Mouse (Mus musculus): ENCODE results near the gene Map9. TPM values are rescaled to one million over a fixed set of nuclear protein-coding genes. Genes with fewer than 3 reads are reported as not detected.

Map9 gene
- polyA plus RNA-seq, 2 experiments, result 0.05 to 0.08 TPM

GRCm38 (mm10) chr3:82370439-82371011 lies 12.7 kb downstream of the Map9 start:
- Histone ChIP-seq H3K4me1 (replicated peaks; ENCODE audit: control insufficient read depth in 2 of 2, insufficient read depth in 2 of 2, low read length in 1 of 2) (no peaks in the 10 kb centered on the region; a peak in 1 of 4 replicates), H3K4me2 (ENCODE audit: low read depth) (no peak overlapping the region), H3K9ac (replicated peaks) (no peak overlapping the region), H3K27ac (no peak overlapping the region), H3K4me3 (ENCODE audit: insufficient read depth in 1 of 2, low read depth in 2 of 2, low read length in 2 of 2) (no peak overlapping the region), H3K36me3 (replicated peaks; ENCODE audit: control insufficient read depth, insufficient read depth, low read depth) (no peaks in the 10 kb centered on the region), H3K9me3 (ENCODE audit: control insufficient read depth, low read length) (no peaks in the 10 kb centered on the region), H3K27me3 (ENCODE audit: control insufficient read depth, insufficient read depth, low read length) (no peaks in the 10 kb centered on the region)
- no peak for ATAC-seq (ENCODE audit: insufficient read depth)
- no peak for DNase-seq (ENCODE audit: low read depth in 3 of 3, low spot score in 3 of 3)
- TF ChIP-seq EP300 (IDR thresholded peaks at IDR 0.05; ENCODE audit: low read depth) (no peak), CTCF (IDR thresholded peaks at IDR 0.05; ENCODE audit: low read depth) (no peak)
- 69% methylated on average over 10 of the region's 10 CpGs for WGBS (ENCODE audit: insufficient replicate concordance)

- ATAC-seq (ENCODE audit: insufficient read depth) (no peak), DNase-seq (ENCODE audit: low read depth in 3 of 3, low spot score in 3 of 3) (no peak)
- H3K36me3 ChIP-seq (replicated peaks; ENCODE audit: control insufficient read depth, insufficient read depth, low read depth), result no peaks in the 10 kb centered on the region
- H3K9me3 ChIP-seq (ENCODE audit: control insufficient read depth, low read length), result no peaks in the 10 kb centered on the region
- H3K4me3 ChIP-seq (ENCODE audit: insufficient read depth in 1 of 2, low read depth in 2 of 2, low read length in 2 of 2), result no peak overlapping the region
- H3K4me2 ChIP-seq (ENCODE audit: low read depth), result no peak overlapping the region
- WGBS (ENCODE audit: insufficient replicate concordance), result 68% methylated on average over 14 of the region's 14 CpGs
- no peak overlapping the region for H3K27ac ChIP-seq
- TF ChIP-seq CTCF (IDR thresholded peaks at IDR 0.05; ENCODE audit: low read depth) (no peak), EP300 (IDR thresholded peaks at IDR 0.05; ENCODE audit: low read depth) (no peak)
- no peaks in the 10 kb centered on the region for H3K4me1 ChIP-seq (replicated peaks; ENCODE audit: control insufficient read depth in 2 of 2, insufficient read depth in 2 of 2, low read length in 1 of 2)
- no peak overlapping the region for H3K9ac ChIP-seq (replicated peaks)
- no peaks in the 10 kb centered on the region for H3K27me3 ChIP-seq (ENCODE audit: control insufficient read depth, insufficient read depth, low read length)
Observed at GRCm38 (mm10) chr3:82376965-82377364, 19.1 kb downstream of the Map9 start.

- Histone ChIP-seq H3K4me3 (ENCODE audit: insufficient read depth in 1 of 2, low read depth in 2 of 2, low read length in 2 of 2) (no peak overlapping the region), H3K4me2 (ENCODE audit: low read depth) (no peak overlapping the region), H3K4me1 (replicated peaks; ENCODE audit: control insufficient read depth in 2 of 2, insufficient read depth in 2 of 2, low read length in 1 of 2) (no peaks in the 10 kb centered on the region), H3K36me3 (replicated peaks; ENCODE audit: control insufficient read depth, insufficient read depth, low read depth) (no peaks in the 10 kb centered on the region), H3K9ac (replicated peaks) (no peak overlapping the region), H3K9me3 (ENCODE audit: control insufficient read depth, low read length) (no peaks in the 10 kb centered on the region), H3K27ac (no peak overlapping the region), H3K27me3 (ENCODE audit: control insufficient read depth, insufficient read depth, low read length) (no peaks in the 10 kb centered on the region)
- ATAC-seq (ENCODE audit: insufficient read depth) (no peak), DNase-seq (ENCODE audit: low read depth in 3 of 3, low spot score in 3 of 3) (no peak)
- 69% methylated on average over 11 of the region's 11 CpGs for WGBS (ENCODE audit: insufficient replicate concordance)
- no peak for TF ChIP-seq CTCF (IDR thresholded peaks at IDR 0.05; ENCODE audit: low read depth)
- no peak for TF ChIP-seq EP300 (IDR thresholded peaks at IDR 0.05; ENCODE audit: low read depth)
Observed at GRCm38 (mm10) chr3:82382325-82382724, 24.5 kb downstream of the Map9 start.

- ATAC-seq (ENCODE audit: insufficient read depth), result no peak
- Histone ChIP-seq H3K9me3 (ENCODE audit: control insufficient read depth, low read length) (no peaks in the 10 kb centered on the region), H3K9ac (replicated peaks) (no peak overlapping the region), H3K4me3 (ENCODE audit: insufficient read depth in 1 of 2, low read depth in 2 of 2, low read length in 2 of 2) (no peak overlapping the region), H3K4me1 (replicated peaks; ENCODE audit: control insufficient read depth in 2 of 2, insufficient read depth in 2 of 2, low read length in 1 of 2) (no peaks in the 10 kb centered on the region), H3K27me3 (ENCODE audit: control insufficient read depth, insufficient read depth, low read length) (no peaks in the 10 kb centered on the region), H3K27ac (no peak overlapping the region), H3K4me2 (ENCODE audit: low read depth) (no peak overlapping the region), H3K36me3 (replicated peaks; ENCODE audit: control insufficient read depth, insufficient read depth, low read depth) (no peaks in the 10 kb centered on the region)
- 70% methylated on average over 8 of the region's 8 CpGs for WGBS (ENCODE audit: insufficient replicate concordance)
- DNase-seq (ENCODE audit: low read depth in 3 of 3, low spot score in 3 of 3), result no peak
- TF ChIP-seq EP300 (IDR thresholded peaks at IDR 0.05; ENCODE audit: low read depth) (no peak), CTCF (IDR thresholded peaks at IDR 0.05; ENCODE audit: low read depth) (no peak)
Observed at GRCm38 (mm10) chr3:82385091-82385490, 27.2 kb downstream of the Map9 start.

- Histone ChIP-seq H3K27me3 (ENCODE audit: control insufficient read depth, insufficient read depth, low read length) (no peaks in the 10 kb centered on the region), H3K9ac (replicated peaks) (no peak overlapping the region), H3K9me3 (ENCODE audit: control insufficient read depth, low read length) (no peaks in the 10 kb centered on the region), H3K4me1 (replicated peaks; ENCODE audit: control insufficient read depth in 2 of 2, insufficient read depth in 2 of 2, low read length in 1 of 2) (no peaks in the 10 kb centered on the region), H3K36me3 (replicated peaks; ENCODE audit: control insufficient read depth, insufficient read depth, low read depth) (no peaks in the 10 kb centered on the region), H3K4me3 (ENCODE audit: insufficient read depth in 1 of 2, low read depth in 2 of 2, low read length in 2 of 2) (no peak overlapping the region), H3K27ac (no peak overlapping the region), H3K4me2 (ENCODE audit: low read depth) (no peak overlapping the region)
- ATAC-seq (ENCODE audit: insufficient read depth), result no peak
- 68% methylated on average over 6 of the region's 6 CpGs for WGBS (ENCODE audit: insufficient replicate concordance)
- TF ChIP-seq EP300 (IDR thresholded peaks at IDR 0.05; ENCODE audit: low read depth), result no peak
- no peak for TF ChIP-seq CTCF (IDR thresholded peaks at IDR 0.05; ENCODE audit: low read depth)
- no peak for DNase-seq (ENCODE audit: low read depth in 3 of 3, low spot score in 3 of 3)
Observed at GRCm38 (mm10) chr3:82405830-82406229, 48.0 kb downstream of the Map9 start.

Measured in liver, embryonic 14.5 days (tissue).